Mouse (Mus musculus) adrenal gland, postnatal 4 days (tissue): ENCODE measurements around the gene Sae1. TPM values are rescaled to one million over a fixed set of nuclear protein-coding genes. Genes with fewer than 3 reads are reported as not detected.
A peak's percentile ranks its signal among the peaks of the same experiment; 100 is the strongest.
"Not testable (repeated sequence)": the region's sequence is repeated elsewhere in the genome, so short reads cannot be mapped to it uniquely, and the experiment has no call there.

Source experiments
- DNase-seq, 2 experiments: peaks; one replicate each; pipeline ENCODE4 v3.0.0; 2021 to 2022; ENCODE audit warnings: low spot score in 2 of 2, mixed read lengths in 2 of 2
- total RNA-seq, 2 experiments: library from RNA; stranded (reverse); gene quantifications; 2 replicates each; pipeline ENCODE4 v1.2.3; 2021

Gene Sae1
- total RNA-seq, 2 experiments from 2014 or later = 100 to 101 TPM

DNA sequence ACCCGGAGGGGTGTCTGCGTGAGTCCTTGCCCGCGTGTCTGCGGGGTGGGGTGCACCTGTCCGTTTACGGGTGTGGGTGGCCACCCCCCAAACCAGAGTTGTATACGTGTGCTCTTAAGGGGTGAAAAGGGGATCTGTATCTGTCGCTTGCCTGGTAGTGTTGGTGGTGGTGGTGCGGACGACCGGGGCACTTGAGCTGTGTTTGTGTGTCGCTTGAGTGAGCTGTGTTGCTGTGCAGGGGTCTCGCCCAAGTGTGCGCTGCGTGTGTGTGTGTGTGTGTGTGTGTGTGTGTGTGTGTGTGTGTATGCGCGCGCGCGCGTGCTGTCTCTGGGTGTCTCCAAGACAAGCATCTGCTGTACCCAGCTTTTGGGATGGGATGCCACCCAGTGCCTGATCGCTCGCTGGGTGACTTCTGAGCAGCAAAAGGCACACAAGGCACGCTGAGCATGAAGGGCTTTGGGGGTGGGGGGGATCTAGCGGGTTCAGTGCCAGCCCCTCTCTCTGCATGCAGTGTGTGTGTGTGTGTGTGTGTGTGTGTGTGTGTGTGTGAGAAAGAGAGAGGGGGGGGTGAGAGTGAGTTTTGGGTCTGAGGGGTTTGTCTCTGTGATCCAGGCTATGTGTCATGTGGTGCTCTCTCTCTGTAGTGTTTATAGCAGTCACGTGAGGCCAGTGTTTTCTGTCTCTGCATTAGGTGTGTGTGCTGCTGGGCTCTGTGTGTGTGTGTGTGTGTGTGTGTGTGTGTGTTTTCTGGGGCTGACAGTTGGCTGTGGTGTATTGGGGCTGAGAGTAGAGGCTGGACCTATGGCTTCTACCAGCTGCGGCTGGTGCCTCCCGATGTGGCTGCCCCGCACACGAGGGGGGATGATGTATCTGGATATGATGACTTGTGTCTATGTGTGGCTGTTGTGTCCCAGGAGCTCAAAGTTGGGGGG lies 76.8 kb downstream of the Sae1 start:
- DNase-seq = peak in 1 of 2 experiments; percentile 13

- DNase-seq = peak; percentile 52 to 70
These were observed 77.5 kb downstream of the Sae1 start for GRCm38 (mm10) chr7:16310020-16310520.

DNA sequence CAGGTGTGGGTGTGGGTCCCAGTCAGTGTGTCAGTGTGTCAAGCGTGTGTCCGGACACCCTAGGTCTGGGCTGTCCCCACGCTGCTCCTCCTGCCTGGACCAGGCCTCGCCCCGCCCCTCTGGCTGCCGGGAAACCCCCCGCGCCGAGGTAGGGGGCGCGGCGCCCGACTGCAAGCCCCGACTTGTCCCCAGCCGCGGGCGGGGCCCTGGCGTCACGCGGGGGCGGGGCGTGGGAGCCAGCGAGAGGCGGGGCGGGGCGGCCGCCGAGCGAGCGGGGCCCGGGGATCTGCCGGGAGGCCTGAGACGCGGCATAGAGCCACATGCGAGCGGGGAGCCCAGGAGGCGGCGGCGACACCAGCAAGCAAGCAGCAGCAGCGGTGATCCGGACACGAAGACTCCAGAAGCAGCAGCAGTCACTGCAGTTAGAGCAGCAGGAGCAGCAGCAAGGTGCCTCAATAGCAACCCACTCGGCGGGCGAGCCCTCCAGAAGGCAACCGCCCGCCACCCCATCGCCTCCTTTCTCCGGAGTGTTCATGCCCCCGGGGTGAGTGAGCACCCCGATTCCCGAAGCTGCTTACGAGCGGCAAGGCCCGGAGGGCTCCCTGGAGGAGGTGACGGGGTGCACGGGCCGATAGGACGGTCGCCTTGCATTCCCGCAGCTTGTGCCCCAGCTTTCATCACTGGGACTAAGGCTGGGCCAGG lies 78.1 kb downstream of the Sae1 start:
- DNase-seq = peak; percentile 74 to 80

- no peak for DNase-seq
These were observed 78.9 kb downstream of the Sae1 start for GRCm38 (mm10) chr7:16308555-16309317.

GRCm38 (mm10) chr7:16308093-16308492 lies 79.5 kb downstream of the Sae1 start, which contains the start of gene Bbc3:
TSS of gene Bbc3 (plus strand) at chr7:16308393.
- not testable (repeated sequence) for DNase-seq

DNA sequence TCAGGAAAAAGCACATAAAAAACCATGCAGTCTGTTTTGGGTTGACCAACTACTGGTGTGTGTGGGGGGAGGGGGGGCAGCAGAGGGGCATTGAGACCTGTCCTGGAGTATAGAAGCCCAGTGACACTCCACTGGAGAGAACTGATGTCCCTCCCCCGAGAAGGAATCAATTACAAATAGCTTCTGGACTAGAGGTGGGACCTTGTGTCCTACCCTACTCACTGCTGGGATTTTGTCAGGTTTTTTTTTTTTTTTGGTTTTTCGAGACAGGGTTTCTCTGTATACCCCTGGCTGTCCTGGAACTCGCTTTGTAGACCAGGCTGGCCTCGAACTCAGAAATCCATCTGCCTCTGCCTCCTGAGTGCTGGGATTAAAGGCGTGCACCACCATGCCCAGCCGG lies 80.5 kb downstream of the Sae1 start:
- not testable (repeated sequence) for DNase-seq

DNA sequence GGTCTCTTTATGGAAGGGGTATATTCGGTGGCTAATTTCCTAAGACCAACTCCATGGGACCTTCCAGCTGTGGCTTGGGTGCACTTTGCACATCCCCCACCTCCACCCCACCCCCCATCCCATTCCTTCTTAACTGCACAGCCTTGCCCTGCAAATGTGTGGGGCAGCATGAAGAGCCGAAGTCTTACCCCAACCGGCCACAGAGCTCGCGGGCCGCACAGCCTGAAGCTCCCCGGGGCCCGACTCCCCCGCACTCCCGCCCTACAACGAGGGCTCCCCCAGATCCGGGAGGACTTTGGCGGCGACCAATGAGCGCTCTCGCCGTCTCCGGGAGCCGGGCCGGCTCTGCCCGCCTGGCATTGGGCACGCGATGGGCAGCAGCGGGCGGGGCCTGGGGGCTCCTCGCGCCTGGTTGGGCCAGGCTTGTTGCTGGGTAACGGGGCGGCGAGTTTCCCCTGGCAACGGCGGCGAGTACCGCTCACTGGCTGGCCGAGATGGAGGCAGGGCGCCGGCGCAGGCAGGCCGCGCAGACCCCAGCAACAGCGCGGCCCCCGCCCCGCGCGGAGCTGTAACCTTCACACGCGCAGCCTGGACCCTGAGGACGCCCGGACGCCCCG lies 88.1 kb downstream of the Sae1 start:
- peak; percentile 75 to 79 for DNase-seq

DNA sequence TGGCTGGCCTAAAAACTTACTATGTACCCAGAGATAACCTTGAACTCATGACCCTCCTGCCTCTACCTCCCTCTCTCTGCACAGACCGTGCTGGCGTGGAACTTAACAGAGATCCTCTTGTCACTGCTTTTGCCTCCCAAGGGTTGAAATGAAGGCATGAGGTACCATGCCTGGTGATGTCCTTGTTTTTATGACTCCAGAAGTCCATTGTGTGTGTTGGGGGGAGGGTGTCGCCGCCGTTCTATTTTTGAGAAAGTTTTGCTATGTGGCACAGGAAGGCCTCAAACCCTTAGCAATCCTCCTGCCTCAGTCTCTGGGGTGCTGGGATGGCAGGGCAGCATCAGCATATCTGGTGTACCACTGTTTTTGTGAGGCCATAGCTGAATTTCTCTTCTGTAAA lies 88.7 kb downstream of the Sae1 start:
- DNase-seq = no peak

DNA sequence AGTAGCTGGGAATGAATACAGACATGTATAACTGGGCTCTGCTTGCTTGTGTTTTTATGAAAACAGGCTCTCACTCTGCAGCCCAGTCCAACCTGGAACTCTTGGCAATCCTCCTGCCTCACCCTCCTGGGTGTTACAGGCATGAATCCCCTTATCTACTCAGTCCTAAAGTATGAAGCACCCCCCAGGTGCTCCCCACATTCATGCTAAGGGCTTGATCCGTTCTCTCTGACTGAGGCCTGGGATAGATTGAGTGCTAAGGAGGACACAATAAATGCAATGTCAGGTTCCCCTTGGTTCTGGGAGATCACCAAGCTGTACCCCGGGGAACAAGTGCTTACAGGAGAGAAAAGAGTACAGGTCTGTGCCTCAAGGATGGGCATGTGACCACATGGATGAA lies 90.0 kb downstream of the Sae1 start:
- no peak for DNase-seq

- peak in 1 of 2 experiments; percentile 81 for DNase-seq
These were observed 90.7 kb downstream of the Sae1 start for GRCm38 (mm10) chr7:16296766-16297390.

DNA sequence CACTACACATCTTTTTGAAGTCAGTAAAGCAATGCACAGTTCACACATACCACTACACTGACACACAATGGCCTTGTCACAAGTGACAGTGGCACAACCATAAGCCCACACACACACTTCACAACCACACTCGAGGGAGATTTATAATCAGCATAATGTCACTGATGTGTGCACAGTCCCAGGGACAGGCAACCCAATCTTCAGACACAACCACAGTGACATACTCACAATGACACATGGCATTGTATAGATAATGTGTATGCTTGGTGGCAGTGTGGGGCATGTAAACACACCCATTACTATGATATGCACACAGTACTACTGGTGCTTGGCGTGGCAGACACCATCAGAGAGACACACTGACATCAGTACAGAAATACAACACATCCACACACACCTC lies 91.5 kb downstream of the Sae1 start:
- no peak for DNase-seq

- DNase-seq = no peak
These were observed 92.2 kb downstream of the Sae1 start for GRCm38 (mm10) chr7:16295321-16295900.

DNA sequence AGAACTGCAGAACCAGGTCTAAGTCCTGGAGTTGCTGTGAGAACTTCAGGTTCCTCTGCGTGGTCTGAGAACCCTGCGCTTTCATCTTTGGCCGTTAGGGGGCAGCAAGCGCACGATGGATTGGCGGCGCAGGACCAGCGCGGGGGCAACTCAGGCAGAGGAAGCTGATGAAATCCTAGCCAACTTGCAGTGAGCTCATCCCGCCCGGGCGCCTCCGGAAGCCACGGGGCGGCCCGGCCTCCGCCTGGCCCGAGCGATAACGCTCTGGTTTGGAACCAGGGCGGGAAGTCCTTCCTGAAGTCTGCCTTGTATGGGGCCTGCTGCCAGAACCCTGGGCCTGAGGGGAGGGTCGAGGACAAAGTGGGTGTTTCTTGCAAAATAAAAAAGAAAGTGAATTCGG lies 92.8 kb downstream of the Sae1 start:
- peak; percentile 89 to 93 for DNase-seq

DNA sequence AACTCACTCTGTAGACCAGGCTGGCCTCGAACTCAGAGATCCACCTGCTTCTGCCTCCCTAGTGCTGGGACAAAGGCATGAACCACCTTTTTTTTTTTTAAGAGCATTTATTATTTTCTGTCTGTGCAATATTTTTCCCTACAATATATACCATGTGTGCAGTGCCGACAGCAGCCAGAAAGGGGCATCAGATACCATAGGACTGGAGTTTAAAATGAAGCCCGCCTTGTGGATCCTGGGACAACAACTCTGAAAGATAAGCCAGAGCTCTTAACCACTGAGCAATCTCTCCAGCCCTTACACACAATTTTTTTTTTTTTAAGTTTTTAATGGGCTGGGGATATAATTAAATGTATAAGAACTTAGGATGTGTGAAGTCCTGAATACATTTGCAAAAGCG lies 93.3 kb downstream of the Sae1 start:
- DNase-seq = no peak

DNA sequence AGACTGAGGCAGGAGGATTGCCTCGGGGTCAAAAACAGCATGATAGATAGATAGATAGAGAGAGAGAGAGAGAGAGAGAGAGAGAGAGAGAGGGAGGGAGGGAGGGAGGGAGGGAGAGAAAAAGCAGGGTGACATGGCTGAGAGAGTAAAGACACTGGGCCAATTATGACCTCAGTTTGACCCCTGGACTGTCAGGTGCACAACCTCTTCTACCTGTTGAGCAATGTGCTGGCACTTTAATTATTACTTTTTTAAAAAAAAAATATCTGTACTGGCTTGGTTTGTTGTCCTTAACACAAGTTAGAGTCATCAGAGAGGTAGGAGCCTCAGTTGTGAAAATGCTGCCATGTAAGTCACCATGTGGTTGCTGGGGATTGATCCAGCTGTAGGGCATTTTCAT lies 99.8 kb downstream of the Sae1 start:
- no peak for DNase-seq

- DNase-seq = no peak
These were observed 100.6 kb downstream of the Sae1 start for GRCm38 (mm10) chr7:16287016-16287415.

DNA sequence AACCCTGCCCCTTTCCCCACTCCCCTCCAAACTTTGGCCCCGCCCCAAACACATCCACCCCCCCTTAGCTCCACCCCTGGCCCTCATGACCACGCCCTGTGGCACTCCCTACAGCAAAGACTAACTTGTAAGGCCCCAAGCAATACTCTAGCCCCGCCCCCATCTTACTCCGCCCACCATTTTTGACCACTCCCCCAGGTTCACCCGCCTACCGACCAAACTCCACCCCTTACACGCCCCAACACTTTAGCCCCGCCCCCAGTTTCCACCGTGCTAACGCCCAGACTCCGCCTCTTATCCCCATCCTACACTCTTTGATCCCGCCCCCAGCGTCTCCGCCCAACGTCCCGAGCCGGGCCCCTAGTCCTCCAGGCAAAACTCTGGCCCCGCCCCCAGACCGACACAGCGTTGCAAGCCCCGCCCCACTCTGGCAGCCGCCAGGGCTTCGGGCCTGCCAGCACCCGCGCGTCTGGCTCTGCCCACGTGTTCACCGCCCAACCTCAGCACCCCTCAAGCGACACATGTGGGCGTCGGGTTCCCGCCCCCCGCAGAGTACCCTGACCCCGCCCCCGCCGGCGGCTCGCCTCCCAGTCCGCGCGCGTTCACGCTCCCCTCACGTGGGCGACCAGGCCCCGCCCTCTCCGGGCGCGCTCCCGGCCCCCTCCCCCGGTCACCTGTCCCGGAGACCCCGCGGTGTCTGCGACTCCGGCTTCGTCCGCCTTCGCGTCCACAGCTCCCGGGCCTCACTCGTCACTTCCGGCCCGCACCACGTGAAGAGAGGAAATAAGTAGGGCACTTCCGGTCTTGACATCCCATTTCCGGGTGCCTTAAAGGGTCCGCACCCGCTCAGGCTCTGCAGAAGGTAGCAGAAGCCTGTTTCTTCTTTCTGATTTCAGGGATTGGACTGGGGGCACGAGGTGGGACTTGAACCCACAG lies 101.3 kb downstream of the Sae1 start, which contains the start of gene Ccdc9:
Gene Ccdc9, minus strand, starts transcription at position 770 of the 936 bp plus-strand sequence.
- DNase-seq = peak; percentile 99 to 100

DNA sequence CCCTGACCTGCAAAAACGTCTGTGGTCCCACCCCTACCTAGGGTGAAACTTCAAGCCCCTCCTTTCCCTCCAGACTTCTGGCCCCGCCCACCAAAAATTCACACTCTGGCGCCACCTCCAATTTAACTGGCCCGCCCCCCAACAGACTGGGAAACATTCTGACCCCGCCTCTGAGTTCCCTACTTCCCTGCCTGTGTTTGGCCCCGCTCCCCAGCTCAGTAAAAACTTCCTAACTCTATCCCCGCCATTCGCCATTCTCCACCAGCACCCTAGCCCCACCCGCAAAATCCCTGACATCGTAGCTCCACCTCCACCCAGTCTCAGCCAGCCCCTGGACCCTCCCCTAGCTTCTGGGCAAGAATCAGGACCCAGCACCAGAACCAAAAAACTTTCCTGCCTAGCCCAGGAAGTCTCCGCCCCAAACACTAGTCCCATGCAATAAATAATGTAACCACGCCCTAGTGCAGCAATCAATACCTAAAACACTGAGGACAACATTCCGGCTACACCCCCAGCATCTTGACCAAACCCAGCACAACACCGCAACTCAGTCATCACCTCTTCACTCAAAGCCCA lies 102.1 kb downstream of the Sae1 start:
- peak; percentile 25 to 68 for DNase-seq
